ENCODE assay signal across 8 mouse cellular contexts in genomic region chr11:24305691-24306090, GRCm38 (mm10).
DNase-seq lines count a peak whose midpoint lies in the region; ATAC-seq lines count a peak whose summit lies in the region.

No protein-coding gene starts in this region.

- H3K4me3 ChIP-seq in heart, embryonic 12.5 days: peak overlapping the region; percentile 46
- H3K4me3 ChIP-seq in embryonic facial prominence, embryonic 14.5 days (ENCODE audit: low read depth, low read length): peak overlapping the region; percentile 34
- H3K4me3 ChIP-seq in midbrain, embryonic 13.5 days (replicated peaks): peak overlapping the region; percentile 27; the same call in 1 of the 2 replicates

- H3K27ac ChIP-seq in heart, embryonic 12.5 days (ENCODE audit: poor library complexity, severe bottlenecking): no peak overlapping the region
- H3K27ac ChIP-seq in embryonic facial prominence, embryonic 14.5 days (replicated peaks; ENCODE audit: low read depth, low read length): no peak overlapping the region
- no peak overlapping the region for H3K27ac ChIP-seq in midbrain, embryonic 13.5 days

- WGBS in heart, embryonic 12.5 days: 8% methylated on average over 11 of the region's 11 CpGs
- 8% methylated on average over 11 of the region's 11 CpGs for WGBS in embryonic facial prominence, embryonic 14.5 days
- 16% methylated on average over 11 of the region's 11 CpGs for WGBS in large intestine, adult 2 months
- WGBS in midbrain, embryonic 13.5 days: 10% methylated on average over 11 of the region's 11 CpGs

- no peaks in the 10 kb centered on the region for H3K36me3 ChIP-seq in heart, embryonic 12.5 days
- H3K36me3 ChIP-seq in embryonic facial prominence, embryonic 14.5 days (ENCODE audit: control insufficient read depth, insufficient read depth, low read length): no peaks in the 10 kb centered on the region
- H3K36me3 ChIP-seq in midbrain, embryonic 13.5 days: no peaks in the 10 kb centered on the region

- no peak overlapping the region; the same call in 1 of the 2 replicates for H3K9ac ChIP-seq in heart, embryonic 12.5 days
- H3K9ac ChIP-seq in embryonic facial prominence, embryonic 14.5 days (ENCODE audit: low read depth, low read length): 0 out of 2 replicates have a peak overlapping the region, but pooled peaks have one; percentile 2
- no peak overlapping the region for H3K9ac ChIP-seq in midbrain, embryonic 13.5 days (replicated peaks)

- no peaks in the 10 kb centered on the region for H3K27me3 ChIP-seq in heart, embryonic 12.5 days (replicated peaks)
- H3K27me3 ChIP-seq in embryonic facial prominence, embryonic 14.5 days (replicated peaks; ENCODE audit: control insufficient read depth, insufficient read depth, low read length): no peaks in the 10 kb centered on the region
- peaks cover 5% of the 10 kb centered on the region; the same call in 1 of the 2 replicates for H3K27me3 ChIP-seq in midbrain, embryonic 13.5 days

- ATAC-seq in heart, embryonic 12.5 days (ENCODE audit: insufficient number of reproducible peaks, low FRiP score): no peak
- ATAC-seq in embryonic facial prominence, embryonic 14.5 days (ENCODE audit: low read depth): peak; percentile 85
- ATAC-seq in midbrain, embryonic 13.5 days: peak; percentile 46

- no peak for DNase-seq in heart, adult 18-20 months
- peak; percentile 80 for DNase-seq in embryonic facial prominence, embryonic 14.5 days (ENCODE audit: low spot score)
- peak; percentile 29 for DNase-seq in large intestine, adult 2 months (ENCODE audit: low read depth, low spot score)
- DNase-seq in left cerebral cortex, adult 9 months (ENCODE audit: low spot score in 2 of 2): no peak
- no peak for DNase-seq in layer of hippocampus, postnatal 25 days (ENCODE audit: extremely low spot score in 1 of 2, low spot score in 1 of 2)
- no peak for DNase-seq in ovary, adult 18-20 months (ENCODE audit: low spot score)

- H3K4me1 ChIP-seq in heart, embryonic 12.5 days (replicated peaks): peaks cover 23% of the 10 kb centered on the region
- H3K4me1 ChIP-seq in embryonic facial prominence, embryonic 14.5 days (ENCODE audit: control insufficient read depth, insufficient read depth, low read length): peaks cover 12% of the 10 kb centered on the region; the same call in 1 of the 2 replicates
- peaks cover 28% of the 10 kb centered on the region for H3K4me1 ChIP-seq in midbrain, embryonic 13.5 days (replicated peaks)

- H3K4me2 ChIP-seq in heart, embryonic 12.5 days: peak overlapping the region; percentile 83
- peak overlapping the region; percentile 64 for H3K4me2 ChIP-seq in embryonic facial prominence, embryonic 14.5 days (ENCODE audit: low read depth, low read length)
- peak overlapping the region; percentile 51 for H3K4me2 ChIP-seq in midbrain, embryonic 13.5 days (replicated peaks)

- no peaks in the 10 kb centered on the region; the same call in 1 of the 2 replicates for H3K9me3 ChIP-seq in heart, embryonic 12.5 days (replicated peaks)
- H3K9me3 ChIP-seq in embryonic facial prominence, embryonic 14.5 days (ENCODE audit: control insufficient read depth, low read length): 0 out of 2 replicates have a peak, but pooled peaks cover 5% of the 10 kb centered on the region
- H3K9me3 ChIP-seq in midbrain, embryonic 13.5 days: no peaks in the 10 kb centered on the region

Comparison
In these comparisons a context has a peak if more than half of its experiments do, and no peak if none do; other contexts are left out.
1. DNase-seq: peak in embryonic facial prominence, embryonic 14.5 days (single experiment) and large intestine, adult 2 months (single experiment); none in heart, adult 18-20 months (0 of 2), left cerebral cortex, adult 9 months (0 of 2), layer of hippocampus, postnatal 25 days (0 of 2) and ovary, adult 18-20 months (single experiment).
2. Peak in every context shown above with its lines, with median percentiles within 50 percentile points of each other: H3K4me2 ChIP-seq and H3K4me3 ChIP-seq.